Mouse (Mus musculus): ENCODE measurements around the gene Ccdc155. TPM values are rescaled to one million over a fixed set of nuclear protein-coding genes. Genes with fewer than 3 reads are reported as not detected.

The Ccdc155 gene
- total and polyA plus RNA-seq, 2 experiments = not detected

DNA sequence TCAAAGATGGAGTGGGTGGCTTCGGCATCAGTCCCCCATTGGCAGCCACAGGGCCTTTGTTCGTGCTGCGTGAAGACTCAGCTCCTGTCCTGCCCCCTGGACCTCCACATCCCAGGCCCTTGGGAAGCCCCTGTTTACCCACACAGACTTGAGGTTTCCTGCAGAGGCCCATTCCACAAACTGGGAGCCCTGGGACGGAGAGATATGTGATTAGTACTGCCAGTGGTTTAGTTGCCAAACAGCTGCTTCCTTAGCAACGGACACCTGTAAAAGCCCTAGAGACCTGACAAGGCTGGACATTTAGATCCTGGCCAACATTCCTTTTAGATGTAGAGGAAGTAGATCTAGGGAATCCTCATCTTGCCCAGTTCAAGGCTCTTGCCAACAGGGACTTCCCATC, 62.8 kb downstream of the Ccdc155 start:
- Histone ChIP-seq H3K79me2 (ENCODE audit: control insufficient read depth, insufficient read depth, low read length) (no peaks in the 10 kb centered on the region), H3K9ac (ENCODE audit: low read depth, low read length) (no peak overlapping the region), H3K36me3 (ENCODE audit: control insufficient read depth, insufficient read depth, low read length) (peaks cover 23% of the 10 kb centered on the region; the same call in 1 of the 2 replicates), H3K4me3 (ENCODE audit: insufficient read depth, low read depth, low read length) (no peak overlapping the region), H3K27me3 (ENCODE audit: control insufficient read depth, insufficient read depth, low read length) (no peaks in the 10 kb centered on the region), H3K27ac (replicated peaks; ENCODE audit: insufficient read depth, low read depth, low read length) (no peak overlapping the region), H3K4me1 (ENCODE audit: control insufficient read depth, insufficient read depth, low read length) (peaks cover 8% of the 10 kb centered on the region; the same call in 1 of the 2 replicates)
- WGBS = 96% methylated on average over 5 of the region's 5 CpGs
- DNase-seq (ENCODE audit: extremely low read depth, low read depth, low spot score) = no peak
- TF ChIP-seq POLR2A (IDR thresholded peaks at IDR 0.05; ENCODE audit: extremely low read depth, insufficient read depth, low read length) (no peak), CTCF (IDR thresholded peaks at IDR 0.05; ENCODE audit: low read depth, low read length) (no peak)

- TF ChIP-seq CTCF (IDR thresholded peaks at IDR 0.05; ENCODE audit: low read depth, low read length) = no peak
- TF ChIP-seq POLR2A (IDR thresholded peaks at IDR 0.05; ENCODE audit: extremely low read depth, insufficient read depth, low read length) = no peak
- DNase-seq (ENCODE audit: extremely low read depth, low read depth, low spot score) = no peak
- peaks cover 23% of the 10 kb centered on the region; the same call in 1 of the 2 replicates for H3K36me3 ChIP-seq (ENCODE audit: control insufficient read depth, insufficient read depth, low read length)
These were observed 63.4 kb downstream of the Ccdc155 start for GRCm38 (mm10) chr7:45141319-45141718.

GRCm38 (mm10) chr7:45139904-45140723, 64.6 kb downstream of the Ccdc155 start:
- peaks cover 11% of the 10 kb centered on the region for H3K4me1 ChIP-seq (ENCODE audit: control insufficient read depth, insufficient read depth, low read length)
- no peaks in the 10 kb centered on the region for H3K79me2 ChIP-seq (ENCODE audit: control insufficient read depth, insufficient read depth, low read length)
- TF ChIP-seq POLR2A (IDR thresholded peaks at IDR 0.05; ENCODE audit: extremely low read depth, insufficient read depth, low read length) (no peak), CTCF (IDR thresholded peaks at IDR 0.05; ENCODE audit: low read depth, low read length) (no peak)
- 47% methylated on average over 8 of the region's 8 CpGs for WGBS
- H3K4me3 ChIP-seq (ENCODE audit: insufficient read depth, low read depth, low read length) = no peak overlapping the region
- no peak overlapping the region for H3K9ac ChIP-seq (ENCODE audit: low read depth, low read length)
- peak; percentile 48 for DNase-seq (ENCODE audit: extremely low read depth, low read depth, low spot score)
- no peaks in the 10 kb centered on the region for H3K27me3 ChIP-seq (ENCODE audit: control insufficient read depth, insufficient read depth, low read length)
- H3K27ac ChIP-seq (replicated peaks; ENCODE audit: insufficient read depth, low read depth, low read length) = peak overlapping the region; percentile 35
- peaks cover 17% of the 10 kb centered on the region; the same call in 1 of the 2 replicates for H3K36me3 ChIP-seq (ENCODE audit: control insufficient read depth, insufficient read depth, low read length)

More at GRCm38 (mm10) chr7:45141319-45141718, 63.4 kb downstream of the Ccdc155 start:
- Histone ChIP-seq H3K9ac (ENCODE audit: low read depth, low read length) (no peak overlapping the region), H3K27ac (replicated peaks; ENCODE audit: insufficient read depth, low read depth, low read length) (no peak overlapping the region), H3K79me2 (ENCODE audit: control insufficient read depth, insufficient read depth, low read length) (no peaks in the 10 kb centered on the region), H3K4me3 (ENCODE audit: insufficient read depth, low read depth, low read length) (no peak overlapping the region), H3K27me3 (ENCODE audit: control insufficient read depth, insufficient read depth, low read length) (no peaks in the 10 kb centered on the region), H3K4me1 (ENCODE audit: control insufficient read depth, insufficient read depth, low read length) (peaks cover 8% of the 10 kb centered on the region; the same call in 1 of the 2 replicates)
- 95% methylated on average over 3 of the region's 3 CpGs for WGBS

DNA sequence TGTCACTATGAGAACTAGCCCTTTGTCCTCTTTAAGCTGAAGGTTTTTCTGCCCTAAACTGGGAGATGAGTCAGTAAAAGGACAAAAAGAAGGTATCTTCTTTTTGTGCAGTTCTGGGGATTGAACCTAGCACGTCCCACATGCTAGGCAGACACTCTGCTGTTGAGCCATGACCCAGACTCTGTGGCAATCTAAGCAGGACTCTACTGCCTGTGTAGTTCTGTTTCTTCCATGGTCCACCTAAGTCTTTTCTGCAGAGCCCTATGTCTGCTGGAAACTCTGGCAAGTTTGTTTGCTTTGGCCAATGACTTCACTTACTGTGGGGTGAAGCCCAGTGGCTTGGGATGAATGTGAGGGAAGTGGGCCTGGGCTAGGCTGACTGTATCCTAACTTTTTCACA, 66.3 kb downstream of the Ccdc155 start:
- DNase-seq (ENCODE audit: extremely low read depth, low read depth, low spot score) = no peak
- H3K4me3 ChIP-seq (ENCODE audit: insufficient read depth, low read depth, low read length) = no peak overlapping the region
- TF ChIP-seq CTCF (IDR thresholded peaks at IDR 0.05; ENCODE audit: low read depth, low read length) = no peak
- no peak for TF ChIP-seq POLR2A (IDR thresholded peaks at IDR 0.05; ENCODE audit: extremely low read depth, insufficient read depth, low read length)
- H3K4me1 ChIP-seq (ENCODE audit: control insufficient read depth, insufficient read depth, low read length) = peaks cover 11% of the 10 kb centered on the region
- peaks cover 7% of the 10 kb centered on the region; the same call in 1 of the 2 replicates for H3K36me3 ChIP-seq (ENCODE audit: control insufficient read depth, insufficient read depth, low read length)
- H3K27ac ChIP-seq (replicated peaks; ENCODE audit: insufficient read depth, low read depth, low read length) = no peak overlapping the region
- 91% methylated on average over 1 of the region's 1 CpGs for WGBS
- no peaks in the 10 kb centered on the region for H3K27me3 ChIP-seq (ENCODE audit: control insufficient read depth, insufficient read depth, low read length)
- no peak overlapping the region for H3K9ac ChIP-seq (ENCODE audit: low read depth, low read length)
- no peaks in the 10 kb centered on the region; the same call in 1 of the 2 replicates for H3K79me2 ChIP-seq (ENCODE audit: control insufficient read depth, insufficient read depth, low read length)

DNA sequence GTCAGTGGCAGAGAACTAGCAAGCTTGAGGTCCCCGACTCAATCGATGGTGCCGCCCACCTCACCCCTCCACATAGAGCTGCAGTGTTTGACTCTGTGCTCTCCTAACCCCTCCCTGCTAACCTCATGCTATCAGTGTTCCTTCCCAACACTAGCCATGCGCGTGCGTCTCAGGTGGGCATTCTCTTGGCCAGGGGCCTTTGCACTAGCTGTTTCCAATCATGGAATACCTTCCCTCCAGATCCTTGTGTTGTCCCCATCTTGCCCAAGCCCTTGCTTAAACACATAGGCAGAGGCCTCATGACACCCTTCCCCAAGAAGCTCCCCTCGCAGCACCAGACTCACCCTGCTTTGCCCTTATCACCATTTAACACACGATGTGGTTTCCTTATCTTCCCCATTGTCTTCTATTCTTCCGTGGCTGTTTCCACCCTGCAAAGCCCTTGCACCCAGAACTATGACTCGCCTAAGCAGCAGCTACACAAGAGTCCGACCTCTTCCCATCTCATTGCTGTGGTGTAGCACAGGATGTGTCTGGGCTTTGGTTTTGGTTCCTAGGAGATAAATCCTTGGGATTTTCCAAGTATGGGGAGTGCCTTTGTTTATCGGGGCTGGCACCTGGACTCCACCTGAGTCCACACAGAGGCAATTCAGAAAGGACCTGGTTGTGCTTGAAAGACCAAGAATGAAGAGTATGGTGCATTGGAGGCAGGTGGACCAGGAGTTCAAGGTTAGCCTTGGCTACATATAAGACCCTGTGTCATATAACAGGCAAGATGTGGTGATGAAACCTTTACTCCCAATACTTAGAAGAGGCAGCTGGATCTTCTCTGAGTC, 67.3 kb downstream of the Ccdc155 start:
- peaks cover 11% of the 10 kb centered on the region for H3K4me1 ChIP-seq (ENCODE audit: control insufficient read depth, insufficient read depth, low read length)
- no peak overlapping the region for H3K9ac ChIP-seq (ENCODE audit: low read depth, low read length)
- no peaks in the 10 kb centered on the region; the same call in 1 of the 2 replicates for H3K79me2 ChIP-seq (ENCODE audit: control insufficient read depth, insufficient read depth, low read length)
- H3K27ac ChIP-seq (replicated peaks; ENCODE audit: insufficient read depth, low read depth, low read length) = no peak overlapping the region
- TF ChIP-seq POLR2A (IDR thresholded peaks at IDR 0.05; ENCODE audit: extremely low read depth, insufficient read depth, low read length) (no peak), CTCF (IDR thresholded peaks at IDR 0.05; ENCODE audit: low read depth, low read length) (no peak)
- no peak for DNase-seq (ENCODE audit: extremely low read depth, low read depth, low spot score)
- H3K36me3 ChIP-seq (ENCODE audit: control insufficient read depth, insufficient read depth, low read length) = peaks cover 3% of the 10 kb centered on the region; the same call in 1 of the 2 replicates
- WGBS = 66% methylated on average over 12 of the region's 12 CpGs
- H3K27me3 ChIP-seq (ENCODE audit: control insufficient read depth, insufficient read depth, low read length) = no peaks in the 10 kb centered on the region
- H3K4me3 ChIP-seq (ENCODE audit: insufficient read depth, low read depth, low read length) = no peak overlapping the region
